Mouse (Mus musculus): ENCODE measurements around the gene Adgra1.

- TF ChIP-seq POLR2A (IDR thresholded peaks at IDR 0.05; ENCODE audit: low read depth, low read length) (no peak), CTCF (conservative IDR thresholded peaks at IDR 0.05; ENCODE audit: insufficient read depth, insufficient read length, low read depth, low read length) (no peak)
Measured at GRCm38 (mm10) chr7:139898606-139899005, 64.6 kb downstream of the Adgra1 start.
